Mouse (Mus musculus) CH12.LX (cell line): ENCODE measurements around the gene Med10. TPM values are rescaled to one million over a fixed set of nuclear protein-coding genes. Genes with fewer than 3 reads are reported as not detected.

Experiments
- DNase-seq: peaks from one replicate; pipeline ENCODE4 v3.0.0-alpha.2; 2013; ENCODE audit errors: extremely low read depth
- H3K27ac ChIP-seq: 2 replicates; pipeline ENCODE4 v1.5.1; 2012; ENCODE audit warnings: low read depth, mild to moderate bottlenecking, control low read depth, moderate library complexity; ENCODE audit not compliant: insufficient read depth
- H3K27me3 ChIP-seq: replicated peaks from 2 replicates; pipeline ENCODE3; 2012; ENCODE audit warnings: inconsistent platforms
- H3K36me3 ChIP-seq, 2 experiments: replicated peaks in 1 of 2; 2 replicates each; pipeline versions ENCODE3 to v1.6.1; 2012; ENCODE audit warnings: inconsistent platforms in 1 of 2, low read length in 1 of 2, mild to moderate bottlenecking in 1 of 2, mixed read lengths in 1 of 2, moderate library complexity in 1 of 2; ENCODE audit not compliant: control insufficient read depth in 1 of 2, insufficient read depth in 1 of 2
- H3K4me1 ChIP-seq, 2 experiments: 2 replicates each; pipeline ENCODE4 v1.6.1; 2012; ENCODE audit warnings: inconsistent platforms in 1 of 2, moderate library complexity in 1 of 2; ENCODE audit not compliant: insufficient read depth in 2 of 2, control insufficient read depth in 1 of 2
- H3K4me2 ChIP-seq: 2 replicates; pipeline ENCODE4 v1.6.1; 2012; ENCODE audit warnings: low read depth, mild to moderate bottlenecking, control low read depth; ENCODE audit not compliant: poor library complexity, insufficient read depth, severe bottlenecking
- H3K4me3 ChIP-seq, 3 experiments: fragments of 150-350 bp in 1 of 3; sonication (generic) in 1 of 3; replicated peaks in 1 of 3; 2 replicates each; pipeline versions ENCODE3 to v1.5.1; 2011 to 2012; ENCODE audit warnings: low read depth in 2 of 3, low read length in 2 of 3, mild to moderate bottlenecking in 2 of 3, moderate library complexity in 2 of 3, control low read depth in 1 of 3, improper control_type of control experiment in 1 of 3, inconsistent platforms in 1 of 3, mixed read lengths in 1 of 3; ENCODE audit not compliant: poor library complexity in 1 of 3
- H3K79me2 ChIP-seq: replicated peaks from 2 replicates; pipeline ENCODE4 v1.6.1; 2012; ENCODE audit warnings: mild to moderate bottlenecking, moderate library complexity; ENCODE audit not compliant: control insufficient read depth, poor library complexity, insufficient read depth, severe bottlenecking; ENCODE audit errors: extremely low read depth
- H3K9ac ChIP-seq: 2 replicates; pipeline ENCODE4 v1.6.1; 2012; ENCODE audit warnings: low read depth, mild to moderate bottlenecking, control low read depth, moderate library complexity; ENCODE audit not compliant: insufficient read depth
- H3K9me3 ChIP-seq: replicated peaks from 2 replicates; pipeline ENCODE3; 2012; ENCODE audit warnings: low read length, inconsistent platforms, mixed read lengths
- BHLHE40 ChIP-seq: IDR thresholded peaks from 2 replicates; pipeline ENCODE4 v1.6.1; 2011; ENCODE audit warnings: mild to moderate bottlenecking, low read depth, low read length, improper control_type of control experiment
- CHD1 ChIP-seq: IDR thresholded peaks from 2 replicates; pipeline ENCODE4 v1.6.1; 2012; ENCODE audit warnings: low read depth, low read length, improper control_type of control experiment, inconsistent platforms
- CHD2 ChIP-seq: IDR thresholded peaks from 2 replicates; pipeline ENCODE4 v1.6.1; 2011; ENCODE audit warnings: low read length, improper control_type of control experiment
- E2F4 ChIP-seq: IDR thresholded peaks from 2 replicates; pipeline ENCODE4 v1.6.1; 2011; ENCODE audit warnings: low read depth, low read length, improper control_type of control experiment; ENCODE audit not compliant: insufficient replicate concordance
- ELF1 ChIP-seq: IDR thresholded peaks from 2 replicates; pipeline ENCODE4 v1.6.1; 2014; ENCODE audit warnings: low read depth, mild to moderate bottlenecking, inconsistent platforms, low read length, improper control_type of control experiment
- EP300 ChIP-seq: IDR thresholded peaks from 2 replicates; pipeline ENCODE4 v1.6.1; 2011; ENCODE audit warnings: low read length, improper control_type of control experiment
- GABPA ChIP-seq: IDR thresholded peaks from 2 replicates; pipeline ENCODE4 v1.6.1; 2012; ENCODE audit warnings: low read depth, low read length, improper control_type of control experiment, inconsistent platforms; ENCODE audit not compliant: insufficient replicate concordance
- HCFC1 ChIP-seq: IDR thresholded peaks from 2 replicates; pipeline ENCODE4 v1.6.1; 2012; ENCODE audit warnings: low read depth, mild to moderate bottlenecking, inconsistent platforms, low read length, improper control_type of control experiment
- IRF4 ChIP-seq: IDR thresholded peaks from 2 replicates; pipeline ENCODE4 v1.6.1; 2014; ENCODE audit warnings: low read depth, mild to moderate bottlenecking, inconsistent platforms, low read length, improper control_type of control experiment
- JUND ChIP-seq: conservative IDR thresholded peaks from 2 replicates; pipeline ENCODE4 v1.6.1; 2011; ENCODE audit warnings: low read depth, low read length, improper control_type of control experiment
- KAT2A ChIP-seq: IDR thresholded peaks from 2 replicates; pipeline ENCODE4 v1.6.1; 2012; ENCODE audit warnings: low read length, improper control_type of control experiment, inconsistent platforms; ENCODE audit not compliant: insufficient replicate concordance
- MAFK ChIP-seq: IDR thresholded peaks from 2 replicates; pipeline ENCODE4 v1.6.1; 2011; ENCODE audit warnings: low read length, improper control_type of control experiment; ENCODE audit not compliant: insufficient replicate concordance
- MAX ChIP-seq: IDR thresholded peaks from 2 replicates; pipeline ENCODE4 v1.6.1; 2011; ENCODE audit warnings: low read length, improper control_type of control experiment
- MAZ ChIP-seq: IDR thresholded peaks from 2 replicates; pipeline ENCODE4 v1.6.1; 2012; ENCODE audit warnings: low read depth, mild to moderate bottlenecking, inconsistent platforms, low read length, improper control_type of control experiment, moderate library complexity
- MEF2A ChIP-seq: IDR thresholded peaks from 2 replicates; pipeline ENCODE4 v1.6.1; 2014; ENCODE audit warnings: low read depth, mild to moderate bottlenecking, inconsistent platforms, low read length, improper control_type of control experiment, borderline replicate concordance
- MXI1 ChIP-seq: IDR thresholded peaks from 2 replicates; pipeline ENCODE4 v1.6.1; 2011; ENCODE audit warnings: mild to moderate bottlenecking, low read depth, low read length, improper control_type of control experiment
- MYC ChIP-seq: IDR thresholded peaks from 2 replicates; pipeline ENCODE4 v1.6.1; 2011; ENCODE audit warnings: low read depth, mild to moderate bottlenecking, improper control_type of control experiment, low read length
- NELFE ChIP-seq: IDR thresholded peaks from 2 replicates; pipeline ENCODE4 v1.6.1; 2011; ENCODE audit warnings: low read depth, low read length, improper control_type of control experiment
- PAX5 ChIP-seq: IDR thresholded peaks from 2 replicates; pipeline ENCODE4 v1.6.1; 2012; ENCODE audit warnings: low read length, inconsistent platforms, mixed read lengths
- RAD21 ChIP-seq: IDR thresholded peaks from 2 replicates; pipeline ENCODE4 v1.6.1; 2011; ENCODE audit warnings: low read depth, mild to moderate bottlenecking, low read length, improper control_type of control experiment, moderate library complexity
- SMC3 ChIP-seq: IDR thresholded peaks from 2 replicates; pipeline ENCODE4 v1.6.1; 2011; ENCODE audit warnings: low read depth, low read length, improper control_type of control experiment
- TBP ChIP-seq: conservative IDR thresholded peaks from 2 replicates; pipeline ENCODE4 v1.6.1; 2011; ENCODE audit warnings: low read depth, low read length, improper control_type of control experiment
- UBTF ChIP-seq: IDR thresholded peaks from 2 replicates; pipeline ENCODE4 v1.6.1; 2012; ENCODE audit warnings: low read depth, mild to moderate bottlenecking, inconsistent platforms, low read length, improper control_type of control experiment, moderate library complexity
- USF1 ChIP-seq: IDR thresholded peaks from 2 replicates; pipeline ENCODE4 v1.6.1; 2014; ENCODE audit warnings: low read depth, mild to moderate bottlenecking, inconsistent platforms, low read length, improper control_type of control experiment
- dilution Hi-C: fragments of 300-500 bp; cut with MboI; formaldehyde crosslinking; loops from 2 replicates; pipeline ENCODE4 v1.14.3; 2020; ENCODE audit warnings: low sequenced_read_pairs; ENCODE audit not compliant: extremely low pct_unique_long_range_greater_than_20kb, extremely low pct_ligation_motif_present
- in situ Hi-C: fragments of 300-500 bp; cut with MboI; formaldehyde crosslinking; loops from 3 replicates; pipeline ENCODE4 v1.14.3; 2019; ENCODE audit warnings: low sequenced_read_pairs, low pct_ligation_motif_present, low pct_unique_long_range_greater_than_20kb, mixed read lengths
- polyA plus RNA-seq: library from polyadenylated mRNA; unstranded; fragments of >175 nt; gene quantifications from 2 replicates; pipeline ENCODE4 v1.2.1, GENCODE M21; 2012; ENCODE audit warnings: low read depth; ENCODE audit not compliant: insufficient read length
- total RNA-seq, 2 experiments: library from RNA; depleted of rRNA; stranded (reverse); fragments of 300-350 nt in 1 of 2; fragments of >200 nt in 1 of 2; gene quantifications; 2 replicates each; pipeline ENCODE4 v1.2.3; 2012 to 2014

The Med10 gene
- total and polyA plus RNA-seq, 3 experiments, result 58.6 to 78.7 (median 72.6) TPM

- Histone ChIP-seq H3K79me2 (no peaks in the 10 kb centered on the region), H3K4me1 (no peaks in the 10 kb centered on the region), H3K9me3 (peaks cover 25% of the 10 kb centered on the region), H3K27ac (no peak overlapping the region), H3K36me3 (no peaks in the 10 kb centered on the region), H3K4me3 (no peak overlapping the region), H3K4me2 (no peak overlapping the region), H3K27me3 (no peaks in the 10 kb centered on the region), H3K9ac (no peak overlapping the region)
- TF ChIP-seq HCFC1 (no peak), NELFE (no peak), MAZ (no peak), MXI1 (no peak), CHD1 (no peak), MYC (no peak), TBP (no peak), MAFK (no peak), SMC3 (no peak), EP300 (no peak), JUND (no peak), IRF4 (no peak)
- no peak for DNase-seq
- dilution Hi-C loops (no loop called here), in situ Hi-C loops (no loop called here)
Measured at GRCm38 (mm10) chr13:69852313-69852712, 50.1 kb downstream of the Med10 start.

GRCm38 (mm10) chr13:69853425-69854043, 51.3 kb downstream of the Med10 start:
- Histone ChIP-seq H3K9me3 (peaks cover 25% of the 10 kb centered on the region), H3K79me2 (no peaks in the 10 kb centered on the region), H3K36me3 (no peaks in the 10 kb centered on the region), H3K27ac (no peak overlapping the region), H3K4me3 (no peak overlapping the region), H3K9ac (no peak overlapping the region), H3K4me1 (no peaks in the 10 kb centered on the region), H3K27me3 (no peaks in the 10 kb centered on the region), H3K4me2 (no peak overlapping the region)
- TF ChIP-seq E2F4 (no peak), MAX (no peak), CHD2 (no peak), ELF1 (no peak), BHLHE40 (no peak), RAD21 (no peak), MAZ (no peak), GABPA (no peak), KAT2A (no peak), TBP (no peak), UBTF (no peak), MXI1 (no peak), MEF2A (no peak), JUND (no peak), PAX5 (no peak), MAFK (no peak), USF1 (no peak)
- in situ Hi-C loops, result no loop called here
- dilution Hi-C loops, result no loop called here
- DNase-seq, result no peak
